Mouse (Mus musculus) embryo, embryonic 10 days (tissue): ENCODE results near the gene Slc35c1.
"Not testable (repeated sequence)": the region's sequence is repeated elsewhere in the genome, so short reads cannot be mapped to it uniquely, and the experiment has no call there.

Experiments used
- DNase-seq: peaks from one replicate; pipeline ENCODE4 v3.0.0-alpha.2; 2015; ENCODE audit warnings: low spot score

Slc35c1 gene

DNA sequence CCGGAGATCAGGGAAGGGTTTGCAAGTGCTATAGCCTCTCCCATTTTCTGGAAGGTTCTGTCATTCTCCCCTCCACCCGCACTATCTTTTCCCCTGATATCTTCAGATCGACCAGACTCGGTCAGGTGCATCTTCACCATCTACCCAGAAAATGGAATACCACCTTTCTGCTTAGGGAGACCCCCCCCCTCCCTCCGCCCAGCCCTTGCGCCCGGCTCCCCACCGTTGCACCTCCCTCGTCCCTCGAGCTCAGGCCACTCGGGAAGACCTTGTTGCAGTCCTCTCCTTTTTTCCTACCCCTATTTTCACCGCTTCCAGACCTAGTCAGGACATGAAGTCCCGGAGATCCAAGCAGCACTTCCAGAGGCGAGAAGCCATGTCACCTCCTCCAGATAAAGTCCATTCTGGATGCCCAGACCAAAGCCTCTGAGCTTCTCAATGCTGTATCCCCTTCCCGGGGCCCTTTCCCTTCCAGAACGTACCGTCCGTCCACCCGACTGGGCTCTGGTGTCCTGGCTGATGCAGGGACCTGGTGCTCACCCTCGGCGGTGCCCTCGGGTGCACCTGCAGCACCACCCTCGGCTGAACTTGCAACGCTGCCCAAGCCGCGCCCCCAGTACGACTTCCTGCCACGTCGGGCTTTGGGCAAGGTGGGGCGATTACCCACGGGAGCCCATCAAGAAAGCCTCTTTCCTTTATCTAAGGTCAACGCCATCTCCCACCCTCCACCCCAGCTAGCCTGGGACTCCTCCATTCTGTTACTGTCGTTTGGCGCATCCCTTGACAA lies at the start of gene Slc35c1:
TSS of gene Slc35c1 (minus strand) at position 618 of the 787 bp plus-strand sequence.
- DNase-seq = no peak

DNA sequence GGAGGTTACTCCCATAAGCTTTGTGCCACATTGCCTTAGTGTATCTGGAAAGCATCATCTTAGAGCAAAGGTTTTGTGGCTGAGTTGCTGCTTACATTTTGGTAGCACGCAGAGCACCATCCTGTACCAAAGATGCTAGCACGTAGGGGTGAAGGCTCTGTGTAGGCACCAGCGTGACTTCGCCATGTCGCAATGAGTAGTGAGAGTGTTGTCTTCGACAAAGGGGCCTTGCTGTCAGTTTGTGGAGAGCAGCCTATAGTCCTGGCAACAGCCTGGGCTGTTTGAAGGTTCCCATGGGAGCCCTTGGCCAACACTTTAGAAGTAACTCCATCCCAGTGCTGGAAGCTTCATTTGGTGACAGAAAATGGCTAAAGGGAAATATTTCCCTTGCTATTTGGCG lies 45.0 kb upstream of the Slc35c1 start:
- DNase-seq = no peak

DNA sequence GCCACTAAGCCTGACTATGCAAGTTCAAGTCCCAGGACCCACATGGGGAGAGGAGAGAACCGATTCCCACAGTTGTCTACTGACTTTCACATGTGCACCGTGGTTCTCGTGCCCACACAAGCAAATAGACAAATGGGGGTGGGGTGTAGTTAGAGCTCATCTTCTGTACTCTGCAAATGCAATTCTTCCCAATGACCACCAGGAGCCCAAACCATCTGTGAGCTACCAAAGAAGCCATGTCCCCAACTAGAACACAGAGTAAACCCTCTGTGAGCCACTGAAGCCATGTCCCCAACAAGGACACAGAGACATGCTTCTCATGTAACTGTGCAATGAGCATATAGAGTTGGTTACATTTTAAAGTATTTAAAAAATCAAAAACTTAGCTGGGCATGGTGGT lies 43.1 kb upstream of the Slc35c1 start:
- DNase-seq = no peak

DNA sequence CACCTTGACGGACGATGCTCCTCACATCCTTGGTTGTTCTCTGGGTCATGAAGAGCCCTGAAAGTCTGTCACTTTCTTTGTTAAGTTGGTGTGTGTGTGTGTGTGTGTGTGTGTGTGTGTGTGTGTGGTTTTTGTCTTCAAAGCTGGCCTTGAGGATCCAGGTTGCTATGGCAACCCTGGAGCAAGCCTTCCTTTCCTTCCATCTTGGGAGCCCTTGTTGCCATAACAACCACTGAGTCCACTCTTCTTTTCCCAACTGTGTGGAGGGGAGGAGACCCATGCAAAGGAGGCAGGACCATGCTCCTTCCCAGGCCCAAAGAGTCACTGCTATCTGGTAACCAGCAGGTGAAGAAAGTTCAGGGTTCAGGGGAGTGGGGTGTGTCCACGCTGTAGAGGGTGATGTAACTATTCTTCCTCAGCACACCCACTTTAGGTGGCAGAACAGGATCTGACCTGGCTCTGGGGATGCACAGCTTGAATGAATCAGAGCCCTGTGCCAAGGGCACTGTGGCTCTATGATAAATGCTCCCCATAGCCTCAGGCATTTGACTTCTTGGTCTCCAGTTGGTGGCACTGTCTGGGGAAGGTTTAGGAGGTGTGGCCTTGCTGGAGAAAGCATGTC lies 39.5 kb upstream of the Slc35c1 start:
- DNase-seq = peak; percentile 81

DNA sequence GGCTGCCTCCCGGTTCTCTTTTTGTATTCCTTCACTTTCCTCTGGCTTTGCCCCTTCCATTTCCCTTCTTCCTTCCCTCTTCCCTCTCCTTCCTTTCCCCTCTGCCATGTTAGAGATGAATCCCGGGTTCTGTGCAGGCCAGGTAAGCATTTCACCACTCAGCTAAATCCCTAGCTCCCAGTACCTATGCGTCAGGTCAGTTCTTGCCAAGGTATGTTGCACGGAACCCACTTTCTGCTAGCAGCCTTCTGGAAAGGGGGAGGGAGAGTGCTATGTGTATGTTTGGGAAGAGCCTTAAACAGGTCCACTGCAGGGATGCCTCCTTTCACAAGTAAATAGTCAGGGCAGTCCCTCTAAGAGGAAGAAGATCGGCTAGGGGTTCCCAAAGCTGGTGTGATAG lies 36.8 kb upstream of the Slc35c1 start:
- no peak for DNase-seq

DNA sequence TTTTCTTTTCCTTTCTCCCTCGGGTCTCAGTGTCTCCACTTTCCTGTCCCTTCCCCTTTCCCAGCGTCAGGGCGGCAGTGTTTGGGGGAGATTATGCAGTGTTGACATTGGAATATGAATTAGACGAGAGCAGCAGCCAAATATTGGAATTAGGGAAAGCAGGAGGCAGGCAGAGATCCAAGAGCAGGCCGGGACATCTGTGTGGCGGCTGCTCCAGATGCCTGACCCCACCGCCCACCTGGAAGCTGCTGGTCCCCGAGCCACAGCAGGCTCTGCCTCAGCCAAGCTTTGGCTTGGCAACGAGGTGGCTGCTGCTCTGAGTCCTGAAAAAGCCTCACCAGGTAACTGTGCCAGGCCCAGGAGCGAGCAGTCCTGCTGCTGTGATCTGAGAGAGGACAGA lies 36.3 kb upstream of the Slc35c1 start:
- no peak for DNase-seq

DNA sequence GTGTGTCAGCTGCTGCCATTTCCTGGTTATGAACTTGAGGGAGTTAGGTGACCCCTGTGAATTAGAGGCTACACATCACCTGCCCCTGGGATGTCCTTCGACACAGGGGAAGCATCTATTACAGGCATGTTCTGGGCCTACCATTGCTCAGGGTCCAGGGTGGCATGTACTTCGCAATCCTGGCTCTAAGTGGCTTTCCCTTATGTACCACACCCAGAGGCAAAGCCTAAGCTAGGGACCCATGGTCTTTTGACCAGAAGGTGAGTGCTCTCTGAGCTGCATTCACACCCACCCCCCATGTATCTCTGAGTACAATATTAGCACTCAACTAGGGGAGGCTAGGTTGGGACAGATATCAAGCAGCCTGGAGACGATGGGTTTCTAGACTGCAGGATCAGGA lies 34.6 kb upstream of the Slc35c1 start:
- DNase-seq = no peak

DNA sequence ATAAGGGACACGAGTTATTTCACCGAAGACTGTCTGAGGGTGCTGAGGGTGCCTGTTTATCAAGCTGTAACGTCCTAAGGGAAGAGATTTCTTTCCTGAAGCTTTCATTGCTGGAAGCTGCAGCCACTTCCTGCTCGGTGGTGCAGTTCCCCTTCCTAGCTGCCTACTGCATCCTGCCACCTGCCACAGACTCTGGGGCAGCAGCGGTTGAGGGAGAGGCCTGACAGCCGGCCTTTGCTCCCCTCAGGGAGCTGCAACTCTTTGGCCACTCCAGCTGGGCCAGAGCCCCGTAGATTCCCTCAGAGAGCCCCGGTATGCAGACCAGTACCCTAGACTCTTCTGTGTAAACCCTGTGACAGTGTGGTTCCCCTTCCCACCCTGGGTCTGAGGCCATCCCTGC lies 34.1 kb upstream of the Slc35c1 start:
- no peak for DNase-seq

DNA sequence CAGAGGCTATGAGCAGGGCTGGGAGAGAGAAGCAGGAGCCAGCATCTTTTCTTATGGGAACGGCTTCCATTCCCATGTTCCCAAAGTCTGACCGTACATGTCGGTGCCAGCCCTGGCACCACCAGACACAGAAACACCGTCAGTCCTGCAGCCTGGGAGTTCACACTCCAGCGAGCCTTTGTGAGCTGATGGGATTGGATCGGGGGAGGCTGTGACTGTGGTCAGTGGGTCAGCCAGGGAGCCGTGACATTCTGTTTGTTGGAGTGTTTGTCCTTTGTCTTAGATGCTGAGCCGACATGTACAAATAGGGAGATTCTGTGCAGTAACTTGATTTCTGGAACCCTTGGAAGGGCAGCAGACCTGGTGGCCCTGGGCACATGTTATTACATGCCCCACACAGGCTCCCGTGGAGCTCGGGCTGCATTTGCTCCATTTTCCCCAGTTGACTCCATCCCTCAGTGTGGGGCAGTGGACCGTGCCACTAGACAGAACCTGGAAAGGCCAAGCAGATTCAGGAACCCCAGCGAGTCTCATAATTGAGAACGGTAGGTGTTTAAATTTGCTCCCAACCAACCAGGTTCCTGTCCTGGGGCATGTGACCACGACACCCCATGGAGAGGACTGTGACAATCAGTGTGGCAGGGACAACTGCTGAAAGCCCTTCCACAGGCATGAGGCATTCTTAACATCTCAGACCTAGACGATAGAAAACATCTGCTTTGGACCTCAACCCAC lies 33.5 kb upstream of the Slc35c1 start:
- DNase-seq = no peak

DNA sequence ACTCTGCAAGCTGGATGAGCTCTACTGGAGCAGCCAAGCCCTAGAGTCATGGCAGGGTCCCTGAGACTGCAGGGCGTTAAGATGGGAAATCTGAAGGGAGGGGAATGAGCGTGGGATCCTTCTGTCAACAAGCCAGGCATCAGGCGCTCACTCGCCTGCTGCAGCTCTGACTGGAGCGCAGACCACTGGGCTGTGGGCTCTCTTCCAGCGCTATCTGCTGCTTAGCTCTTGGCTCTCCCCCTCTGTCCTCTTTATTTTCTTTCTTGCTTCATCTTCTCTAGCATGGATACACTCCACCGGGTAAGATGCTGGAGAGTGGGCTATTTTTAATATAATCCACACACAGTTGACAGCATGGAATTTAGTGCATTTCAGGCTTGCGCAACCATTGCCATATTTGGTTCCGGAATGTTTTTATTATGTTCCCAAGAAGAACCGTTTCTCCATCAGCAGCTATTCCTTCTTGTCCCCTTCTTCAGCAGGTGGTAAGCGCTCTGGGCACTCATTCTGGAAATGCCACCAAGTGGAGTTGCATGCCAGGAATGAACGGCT lies 31.7 kb upstream of the Slc35c1 start:
- DNase-seq = no peak

DNA sequence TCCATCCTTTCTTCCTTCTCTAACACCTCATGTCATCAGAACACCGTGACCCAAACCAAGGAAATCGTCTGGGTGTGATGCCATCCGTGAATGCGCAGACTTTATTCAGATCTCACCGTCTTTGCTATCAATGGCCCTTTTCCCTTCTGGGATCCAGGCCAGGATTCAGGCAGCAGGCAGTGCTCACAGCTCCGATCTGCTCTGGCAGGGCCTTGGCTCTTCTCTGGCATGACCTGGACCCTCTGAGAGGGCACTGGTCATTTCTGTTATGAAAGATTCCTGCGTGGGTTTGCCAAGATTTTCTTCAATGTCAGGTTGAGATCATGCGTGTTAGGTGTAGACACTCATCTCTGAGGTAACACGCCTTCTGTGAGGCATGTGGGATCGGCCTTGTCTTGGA lies 30.2 kb upstream of the Slc35c1 start:
- DNase-seq = no peak

DNA sequence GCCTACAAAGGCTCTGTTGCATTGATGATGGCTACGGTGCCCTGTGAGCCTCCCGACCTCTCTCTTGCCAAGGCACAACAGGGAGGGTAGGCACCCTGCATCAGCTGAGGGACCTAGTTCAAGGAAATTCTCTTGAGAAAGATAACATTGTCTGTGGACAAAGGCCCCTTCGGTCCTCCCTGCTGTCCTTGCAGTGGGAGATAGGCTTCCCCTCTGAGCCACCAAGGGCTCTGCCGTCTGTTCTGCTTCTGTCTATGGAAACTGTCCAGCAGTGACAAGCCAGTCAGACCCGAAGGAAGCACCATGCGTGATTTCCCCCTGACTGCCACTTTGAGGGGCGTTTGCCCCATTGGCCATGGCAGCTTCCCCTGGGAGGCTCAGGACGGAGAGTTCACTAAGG lies 27.5 kb upstream of the Slc35c1 start:
- DNase-seq = no peak

DNA sequence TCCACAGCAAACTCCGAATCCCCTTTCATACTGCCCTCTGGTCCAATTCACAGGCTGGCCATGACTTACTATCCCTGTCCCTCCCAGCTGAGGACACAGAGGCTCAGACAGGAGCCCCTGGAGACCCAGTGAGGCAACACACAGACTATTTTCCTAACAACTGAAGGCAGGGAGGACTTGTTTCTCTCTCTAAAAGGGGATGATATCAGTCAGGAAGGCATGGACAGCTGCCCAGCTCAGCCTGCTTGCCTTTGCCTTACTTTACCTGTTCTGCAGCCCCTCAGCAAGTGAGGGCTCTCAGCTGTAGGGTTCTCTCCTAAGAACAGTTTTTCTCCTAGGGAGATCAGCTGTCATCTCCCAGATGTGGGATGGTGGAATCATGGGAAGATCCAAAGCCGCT lies 26.6 kb upstream of the Slc35c1 start:
- DNase-seq = no peak

DNA sequence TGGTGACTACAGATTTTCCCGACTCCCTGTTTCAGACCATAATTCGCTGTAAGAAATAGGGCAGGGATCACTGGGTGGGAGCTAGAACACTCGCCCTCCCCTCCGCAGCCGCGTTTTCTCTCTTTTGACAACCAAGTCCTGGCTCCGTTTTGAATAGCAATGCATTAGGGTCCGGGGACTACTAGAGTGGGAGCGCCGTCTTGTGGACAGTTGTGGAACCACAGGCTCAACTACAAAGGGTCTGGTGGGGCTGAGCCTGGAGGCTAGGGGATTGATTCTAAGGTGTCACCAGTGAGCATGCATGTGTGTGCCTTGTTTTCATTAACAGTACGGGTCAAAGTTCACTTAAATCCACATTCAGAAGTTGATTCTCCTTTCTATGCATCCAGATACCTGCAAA lies 26.1 kb upstream of the Slc35c1 start:
- DNase-seq = peak; percentile 93

DNA sequence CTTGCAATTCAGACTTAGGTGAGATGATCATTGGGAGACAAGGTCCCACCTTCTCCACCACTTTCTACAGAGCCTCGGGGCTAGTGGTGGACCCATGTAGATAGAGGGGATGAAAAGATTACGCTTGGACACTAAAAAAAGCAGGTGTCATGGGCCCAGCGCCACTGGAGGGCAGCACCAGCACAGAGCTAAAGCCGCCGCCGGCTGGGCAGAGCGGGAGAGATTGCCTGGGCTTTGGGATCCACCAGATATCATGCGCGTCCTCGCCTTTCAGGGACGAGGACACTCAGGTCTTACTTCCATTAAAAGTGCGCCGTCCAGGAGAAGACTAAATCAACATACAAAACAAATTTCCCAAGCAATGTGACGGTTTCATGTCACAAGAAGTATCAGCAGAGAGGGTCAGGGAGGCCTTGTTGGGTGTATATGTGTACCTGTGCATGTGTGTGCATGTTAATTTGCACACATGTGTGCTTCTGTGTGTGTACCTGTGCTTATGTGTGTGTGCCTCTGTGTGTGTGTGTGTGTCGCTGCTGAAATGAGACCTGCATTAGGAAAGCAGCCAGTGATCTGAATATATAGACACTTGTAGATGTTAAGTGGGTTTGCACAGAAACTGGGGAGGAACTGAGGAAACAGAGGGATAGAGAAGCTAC lies 25.4 kb upstream of the Slc35c1 start:
- DNase-seq = peak; percentile 88

DNA sequence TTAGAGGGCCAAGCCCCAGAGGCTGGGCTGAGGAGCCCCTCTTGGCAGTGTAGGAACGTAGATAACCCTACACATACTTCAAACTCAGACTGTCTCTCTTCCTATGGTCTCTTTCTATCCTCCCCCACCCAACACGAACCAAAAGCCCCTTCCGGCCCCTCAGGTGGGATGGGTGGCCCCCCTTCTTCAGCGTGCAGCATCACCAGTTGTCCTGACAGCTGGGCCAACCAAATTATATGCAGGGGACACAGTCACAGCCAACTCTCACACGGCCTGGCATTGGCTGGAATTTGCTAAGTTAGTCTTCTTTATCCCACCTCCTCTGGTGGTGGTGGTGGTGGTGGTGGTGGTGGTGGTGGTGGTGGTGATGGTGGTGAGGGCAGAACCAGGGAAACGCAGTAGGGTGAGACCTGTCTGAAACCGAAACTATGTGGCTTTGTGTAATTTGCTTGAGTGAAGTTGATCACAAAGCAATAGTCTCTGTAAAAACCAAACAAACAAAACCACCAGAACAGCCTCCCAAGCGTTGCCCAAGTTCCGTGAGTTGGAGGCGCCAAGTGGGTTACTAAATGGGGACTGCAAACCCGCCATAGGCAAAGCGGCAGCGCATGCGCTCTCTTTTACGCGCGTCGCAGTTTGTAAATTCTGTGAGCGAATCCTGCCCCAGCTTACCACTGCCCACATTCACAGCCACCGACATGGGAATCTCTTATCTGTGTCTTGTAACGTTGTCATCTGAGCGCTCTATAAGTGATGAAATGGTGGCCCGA lies 24.1 kb upstream of the Slc35c1 start:
- DNase-seq = no peak

DNA sequence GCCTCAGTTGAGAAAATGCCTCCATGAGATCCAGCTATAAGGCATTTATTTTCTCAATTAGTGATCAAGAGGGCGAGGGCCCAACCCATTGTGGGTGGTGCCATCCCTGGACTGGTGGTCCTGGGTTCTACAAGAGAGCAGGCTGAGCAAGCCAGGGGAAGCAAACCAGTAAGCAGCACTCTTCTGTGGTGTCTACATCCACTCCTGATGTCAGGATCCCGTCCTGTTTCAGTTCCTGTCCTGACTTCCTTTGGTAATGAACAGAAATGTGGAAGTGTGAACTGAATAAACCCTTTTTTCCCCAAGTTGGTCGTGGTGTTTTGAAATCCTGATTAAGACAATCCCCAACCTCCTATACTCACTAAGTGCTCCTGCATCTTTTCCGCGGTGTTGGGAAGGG lies 23.2 kb upstream of the Slc35c1 start:
- no peak for DNase-seq

DNA sequence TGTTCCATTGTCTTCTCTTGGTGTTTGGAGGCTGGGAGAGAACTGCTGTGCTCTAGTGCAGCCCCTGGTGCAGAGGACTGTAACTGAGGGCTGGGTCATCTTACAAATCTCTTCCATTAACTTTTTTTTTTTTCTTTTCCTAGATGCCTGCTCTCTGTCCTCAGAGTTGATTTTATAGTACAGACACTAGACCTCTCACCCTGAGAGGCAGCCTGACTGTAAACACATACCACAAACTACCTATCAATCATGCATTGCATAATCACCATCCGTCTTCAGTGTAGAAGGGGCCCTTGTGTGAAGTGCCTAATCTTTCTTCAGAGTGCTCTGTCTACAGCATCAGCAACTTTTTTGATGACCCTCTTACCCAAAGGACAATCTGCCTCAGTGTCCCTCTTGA lies 22.2 kb upstream of the Slc35c1 start:
- no peak for DNase-seq

DNA sequence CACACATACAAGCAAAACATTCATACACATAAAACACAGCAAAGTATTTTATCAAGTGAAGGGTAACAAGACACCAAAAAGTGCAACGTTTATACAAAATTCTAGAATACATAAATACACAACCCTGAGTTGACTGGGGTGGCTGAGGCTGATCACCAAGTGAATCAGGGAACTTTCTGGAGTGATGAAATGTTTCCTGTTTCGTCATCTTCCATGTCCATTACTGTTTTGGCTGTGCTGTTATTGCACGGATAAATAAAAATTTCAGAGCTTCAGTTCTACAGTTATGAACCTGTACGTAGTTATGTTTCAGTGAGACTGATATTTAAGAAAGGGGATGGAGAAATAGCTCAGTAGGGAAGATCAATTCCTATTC lies 18.0 kb upstream of the Slc35c1 start:
- DNase-seq = no peak

DNA sequence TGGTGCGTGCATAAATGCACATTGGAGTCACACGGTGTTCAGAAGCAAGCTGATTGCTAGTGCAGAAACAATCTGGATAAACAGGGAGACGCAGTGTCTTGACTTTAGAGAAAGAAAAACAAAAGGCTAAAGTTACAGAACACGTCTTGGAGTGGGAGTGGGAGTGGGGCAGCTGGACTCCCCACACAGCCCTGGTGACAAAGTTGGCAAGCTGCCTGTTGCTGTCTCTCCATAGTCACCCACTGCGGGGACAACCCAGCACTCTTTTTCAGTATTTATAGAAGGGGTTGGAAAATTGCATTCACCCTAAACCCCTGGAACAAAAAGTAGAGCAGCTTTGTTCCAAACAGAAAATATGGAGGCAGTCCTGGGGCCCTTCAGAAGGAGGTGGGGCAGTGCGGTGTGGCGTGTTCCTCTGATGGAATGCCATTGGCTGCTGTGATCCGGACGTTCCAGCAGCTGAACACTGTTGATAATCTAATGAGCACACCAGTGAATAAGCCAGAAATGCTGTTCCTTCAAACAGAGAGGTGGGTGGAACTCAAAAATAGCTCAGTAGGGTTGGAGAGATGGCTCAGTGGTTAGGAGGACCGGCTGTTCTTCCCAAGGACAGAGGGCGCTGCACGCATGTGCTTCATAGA lies 17.5 kb upstream of the Slc35c1 start:
- DNase-seq = no peak

DNA sequence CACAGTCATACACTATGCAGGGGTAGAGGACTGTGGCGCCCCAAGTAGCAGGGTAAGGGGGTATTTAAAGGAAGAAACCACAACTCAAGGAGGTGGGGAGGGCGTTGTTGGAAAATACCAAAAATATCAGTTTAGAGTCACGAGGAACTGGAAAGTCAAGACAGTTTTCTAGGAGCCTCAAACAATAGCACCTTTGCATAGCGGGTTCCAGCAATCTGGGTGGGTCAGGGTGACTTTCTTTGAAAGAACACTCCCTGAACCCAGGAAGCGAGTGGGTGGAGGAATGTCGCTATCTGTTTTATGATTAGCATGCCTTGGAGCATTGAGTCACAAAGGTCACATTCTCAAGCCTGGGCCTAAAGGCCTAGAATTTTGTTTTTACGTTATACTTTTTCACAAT lies 16.2 kb upstream of the Slc35c1 start:
- not testable (repeated sequence) for DNase-seq
